Mouse (Mus musculus) bone marrow macrophage, adult 2 months (primary cell): ENCODE measurements around the gene Lrrc55. TPM values are rescaled to one million over a fixed set of nuclear protein-coding genes. Genes with fewer than 3 reads are reported as not detected.

Experiments
- H3K27ac ChIP-seq: 2 replicates; pipeline ENCODE4 v1.5.1; 2012; ENCODE audit warnings: low read depth, low read length; ENCODE audit not compliant: insufficient read depth
- H3K4me1 ChIP-seq: 2 replicates; pipeline ENCODE4 v1.6.1; 2012; ENCODE audit warnings: low read length; ENCODE audit not compliant: control insufficient read depth, insufficient read depth
- H3K4me3 ChIP-seq: 2 replicates; pipeline ENCODE4 v1.5.1; 2012; ENCODE audit warnings: mild to moderate bottlenecking, low read length, moderate library complexity; ENCODE audit not compliant: insufficient read depth
- CTCF ChIP-seq: IDR thresholded peaks from 2 replicates; pipeline ENCODE4 v1.5.1; 2012; ENCODE audit warnings: low read depth, mild to moderate bottlenecking, low read length, moderate library complexity
- POLR2A ChIP-seq: IDR thresholded peaks from 2 replicates; pipeline ENCODE4 v1.6.1; 2012; ENCODE audit warnings: mild to moderate bottlenecking, low read depth, low read length, borderline replicate concordance
- polyA plus RNA-seq: library from polyadenylated mRNA; stranded (reverse); fragments of >200 nt; gene quantifications from 2 replicates; pipeline ENCODE4 v1.2.4, GENCODE M21; 2012; ENCODE audit not compliant: missing spikeins, insufficient read depth, insufficient read length

Gene Lrrc55
- polyA plus RNA-seq, 1 experiment: not detected

DNA sequence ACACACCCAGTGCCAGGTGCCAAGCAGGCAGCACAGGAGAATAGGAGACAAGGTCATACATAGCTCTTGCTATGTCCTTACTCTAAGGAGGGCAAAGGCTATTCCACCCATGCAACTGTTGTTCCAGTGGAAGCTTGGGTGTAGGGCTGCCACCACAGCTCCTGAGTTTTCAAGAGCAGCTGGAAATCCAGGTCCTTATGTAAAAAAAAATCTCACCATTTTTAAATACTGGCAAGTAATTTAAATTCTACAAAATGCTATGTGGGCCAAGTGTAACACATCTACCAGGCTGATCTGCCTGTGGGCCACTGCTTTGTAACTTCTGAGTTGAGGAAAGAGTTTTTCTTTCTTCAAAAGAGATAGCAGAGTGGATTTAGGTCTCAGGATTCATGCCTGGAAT is 19.6 kb upstream of the Lrrc55 start:
- TF ChIP-seq POLR2A: no peak
- no peak for TF ChIP-seq CTCF
- H3K27ac ChIP-seq: no peak overlapping the region
- no peak overlapping the region for H3K4me3 ChIP-seq
- no peaks in the 10 kb centered on the region for H3K4me1 ChIP-seq

DNA sequence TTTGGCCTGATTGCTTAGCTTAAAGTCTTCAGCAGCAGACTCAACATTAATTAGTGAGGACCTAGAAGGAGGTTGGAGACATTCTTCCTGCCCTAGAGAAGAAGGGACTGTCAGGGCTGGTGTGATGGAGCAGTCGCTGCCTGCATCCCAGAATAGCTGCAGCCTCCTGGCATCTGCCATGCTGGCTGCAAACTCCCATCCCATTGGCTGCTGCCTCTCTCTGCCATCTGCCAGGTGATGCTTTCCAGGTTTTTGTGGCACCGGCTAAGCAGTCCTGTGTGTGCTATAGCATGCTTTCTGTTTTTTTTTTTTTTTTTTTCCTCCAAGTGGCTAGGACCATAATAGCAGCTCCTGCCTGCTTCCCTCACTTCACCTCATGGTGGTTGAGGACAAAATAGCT is 16.7 kb upstream of the Lrrc55 start:
- no peaks in the 10 kb centered on the region for H3K4me1 ChIP-seq
- H3K4me3 ChIP-seq: no peak overlapping the region
- H3K27ac ChIP-seq: no peak overlapping the region
- TF ChIP-seq CTCF: no peak
- no peak for TF ChIP-seq POLR2A

DNA sequence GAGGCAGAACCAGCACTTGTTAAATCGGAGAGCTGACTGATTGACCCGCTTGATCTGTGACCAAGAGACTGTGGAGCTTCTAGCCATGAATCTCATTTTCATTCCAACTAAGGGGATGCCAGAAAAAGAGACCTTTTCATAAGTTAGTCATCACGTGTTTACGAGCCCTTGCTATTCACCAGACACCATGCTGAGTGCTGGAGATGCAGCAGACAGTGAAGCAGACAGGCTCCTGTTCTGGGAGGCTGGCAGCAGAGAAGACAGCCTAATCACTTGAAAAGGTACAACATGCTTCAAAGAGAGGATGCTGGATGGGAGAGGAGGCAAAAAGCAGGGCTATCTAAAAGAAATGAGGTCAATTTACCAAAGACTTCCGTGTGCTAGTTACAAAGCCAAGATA is 12.3 kb upstream of the Lrrc55 start:
- Histone ChIP-seq H3K27ac (no peak overlapping the region), H3K4me3 (no peak overlapping the region), H3K4me1 (no peaks in the 10 kb centered on the region)
- TF ChIP-seq POLR2A: no peak
- no peak for TF ChIP-seq CTCF

DNA sequence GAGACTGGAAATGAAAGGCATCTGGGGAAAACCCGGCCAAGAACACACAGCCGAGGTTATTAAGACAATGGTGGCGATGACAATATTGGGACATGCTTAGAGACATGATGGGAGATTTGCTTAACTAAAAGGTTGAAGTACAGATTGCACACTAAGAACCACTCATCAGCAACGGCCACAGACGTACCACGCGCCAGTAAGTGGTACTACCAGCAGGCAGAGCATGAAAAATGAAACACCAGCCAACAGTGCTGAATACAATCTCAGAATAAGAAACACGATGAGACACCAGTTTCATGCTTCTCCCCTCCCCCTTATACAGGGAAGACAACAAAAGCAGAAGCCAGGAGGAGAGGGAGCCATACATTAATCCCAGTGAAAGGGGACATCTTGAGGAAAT is 8.2 kb upstream of the Lrrc55 start:
- no peaks in the 10 kb centered on the region for H3K4me1 ChIP-seq
- no peak overlapping the region for H3K4me3 ChIP-seq
- H3K27ac ChIP-seq: no peak overlapping the region
- no peak for TF ChIP-seq POLR2A
- TF ChIP-seq CTCF: no peak

DNA sequence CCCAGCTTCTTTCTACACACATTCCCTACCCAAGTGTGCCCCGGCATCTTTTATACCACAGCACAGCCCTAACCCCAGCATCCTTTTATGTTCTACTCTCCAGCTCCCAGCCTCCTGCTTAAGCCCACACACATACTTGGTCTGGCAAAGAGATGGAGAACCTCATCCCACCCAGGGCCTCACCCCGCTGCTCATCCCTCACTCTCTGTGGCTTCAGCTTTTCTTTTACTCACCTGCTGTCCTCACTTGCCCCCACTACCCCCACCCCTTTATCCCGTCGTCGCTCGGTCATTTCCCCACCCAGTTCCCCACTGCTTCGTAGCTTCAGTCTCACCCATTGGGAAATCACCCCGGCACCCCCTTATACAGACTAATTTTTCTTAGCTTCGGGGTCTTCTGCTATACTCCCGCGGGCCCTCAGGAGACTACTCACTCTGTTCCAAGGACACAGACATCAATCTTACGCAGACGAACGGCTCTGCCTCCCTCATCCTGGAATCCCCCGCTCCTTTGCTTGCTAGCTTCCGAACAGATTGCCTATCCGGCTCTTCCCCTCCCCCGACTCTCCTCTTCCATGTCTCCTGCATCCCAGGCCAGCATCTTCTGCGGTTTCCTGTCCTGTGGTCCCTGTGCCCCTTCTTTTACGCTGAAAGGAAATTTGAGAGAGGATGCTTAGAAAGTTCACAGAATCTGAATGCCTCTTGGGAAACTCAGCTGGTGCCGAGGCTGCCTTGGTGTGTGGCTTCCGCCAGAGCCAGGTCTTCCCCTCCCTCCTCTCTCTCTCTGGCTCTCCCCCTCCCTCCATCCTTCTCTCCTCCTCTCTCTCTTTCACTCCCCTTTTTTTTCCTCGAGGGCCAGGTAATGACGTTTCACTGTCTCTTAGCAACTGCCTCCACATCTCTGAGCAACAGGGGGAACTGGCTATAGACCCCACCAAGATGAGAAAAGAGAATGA is 1.3 kb upstream of the Lrrc55 start:
- no peak for TF ChIP-seq CTCF
- no peak for TF ChIP-seq POLR2A
- Histone ChIP-seq H3K27ac (no peak overlapping the region), H3K4me1 (no peaks in the 10 kb centered on the region), H3K4me3 (no peak overlapping the region)

DNA sequence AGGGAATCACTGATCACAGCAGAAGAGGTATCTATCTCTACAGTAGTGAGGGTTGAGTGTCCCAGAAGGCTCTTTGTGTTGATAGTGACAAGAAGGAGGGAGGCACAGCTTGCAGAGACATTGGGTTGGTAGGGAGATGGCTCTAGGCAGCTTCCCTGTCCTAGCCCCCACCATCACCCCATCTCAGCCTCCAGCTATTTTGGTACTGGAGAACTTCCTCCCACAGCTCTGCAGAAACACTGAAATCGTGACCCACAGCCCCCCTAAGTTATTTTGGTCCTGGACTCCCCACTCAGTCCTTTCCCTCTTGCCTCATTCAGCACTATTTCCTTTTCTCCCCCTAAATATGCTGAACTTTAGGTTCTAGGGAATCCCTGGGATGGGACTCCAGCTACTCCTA is 2.4 kb downstream of the Lrrc55 start:
- H3K4me1 ChIP-seq: no peaks in the 10 kb centered on the region
- no peak overlapping the region for H3K4me3 ChIP-seq
- no peak for TF ChIP-seq CTCF
- TF ChIP-seq POLR2A: no peak
- no peak overlapping the region for H3K27ac ChIP-seq

DNA sequence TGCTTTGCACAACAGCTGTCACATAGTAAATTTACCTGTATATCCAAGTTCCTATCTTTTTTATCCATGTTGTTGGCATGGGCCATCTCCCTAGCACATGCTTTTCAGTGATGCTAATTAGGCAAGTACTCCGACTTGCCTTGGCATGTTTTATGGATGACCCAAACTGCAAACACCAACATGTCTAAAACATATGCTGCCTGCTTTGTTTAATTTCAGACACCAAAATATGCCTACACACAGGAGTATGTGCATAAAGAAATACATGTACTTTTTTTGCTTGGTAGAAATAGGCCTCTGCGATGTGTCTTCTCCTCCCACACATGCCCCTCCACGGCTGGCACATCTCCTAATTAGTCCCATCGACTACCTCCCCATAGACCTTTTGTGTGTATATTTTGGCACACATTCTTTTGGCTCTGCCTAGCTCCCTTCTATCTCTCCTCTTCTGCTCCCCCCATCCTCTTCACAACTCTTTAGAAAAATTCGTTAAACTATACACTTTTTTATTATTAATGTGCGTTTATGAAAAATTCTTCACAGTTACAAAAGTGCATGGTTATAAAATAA is 9.3 kb downstream of the Lrrc55 start:
- no peak for TF ChIP-seq POLR2A
- TF ChIP-seq CTCF: no peak
- no peak overlapping the region for H3K4me3 ChIP-seq

DNA sequence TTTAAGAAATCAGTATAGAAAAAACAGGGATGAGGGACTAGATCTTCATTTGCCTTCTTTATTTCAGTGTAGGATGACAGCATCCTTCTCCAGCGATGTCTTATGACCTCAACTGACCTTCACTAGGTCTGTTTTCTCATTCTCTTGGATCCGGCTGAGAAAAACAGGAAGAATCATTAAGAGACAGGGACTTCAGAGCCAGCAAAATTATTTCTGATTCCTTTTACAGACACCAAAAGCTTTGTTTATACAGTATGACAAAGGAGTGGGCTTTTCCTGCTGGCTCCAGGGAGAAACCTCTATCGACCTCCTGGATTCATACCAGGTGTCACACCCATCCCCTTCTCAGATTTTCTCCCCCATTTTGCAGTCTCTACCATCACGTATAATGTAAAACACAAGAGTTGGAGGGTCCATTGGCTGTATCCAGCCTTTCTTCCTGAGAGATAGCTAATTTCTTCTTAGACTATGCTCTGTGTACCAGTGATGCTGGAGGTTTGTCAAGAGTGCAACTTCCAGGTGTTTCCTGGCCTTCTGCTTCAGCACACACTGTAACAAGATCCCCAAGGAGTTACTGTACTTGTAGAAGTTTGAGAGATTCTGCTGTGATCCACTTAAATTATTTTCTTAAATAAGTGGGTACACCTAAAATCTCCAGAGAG is 18.7 kb downstream of the Lrrc55 start:
- TF ChIP-seq CTCF (no peak), POLR2A (no peak)
- no peak overlapping the region for H3K4me3 ChIP-seq
- H3K4me1 ChIP-seq: no peaks in the 10 kb centered on the region
- no peak overlapping the region for H3K27ac ChIP-seq

More for the DNA sequence above, 9.3 kb downstream of the Lrrc55 start:
- Histone ChIP-seq H3K4me1 (no peaks in the 10 kb centered on the region), H3K27ac (no peak overlapping the region)

DNA sequence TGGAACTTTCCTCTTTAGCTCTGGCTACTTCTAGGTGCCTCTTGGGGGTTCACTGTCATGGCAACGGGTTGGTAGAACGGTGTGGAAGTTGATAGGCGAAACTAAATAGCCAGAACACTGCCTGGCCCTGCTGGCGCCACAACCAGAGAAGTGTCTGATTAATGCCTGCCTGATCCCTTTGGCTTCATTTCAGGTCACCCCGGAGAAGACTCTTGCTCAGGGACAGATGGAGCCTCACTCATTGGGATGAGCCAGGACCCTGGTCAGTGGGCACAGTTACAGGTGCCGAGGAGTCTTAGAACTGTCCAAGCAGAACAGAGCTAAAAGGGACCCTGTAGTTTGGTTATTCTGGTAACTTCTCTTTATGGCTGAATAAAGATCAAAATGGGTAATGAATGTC is 23.5 kb downstream of the Lrrc55 start:
- TF ChIP-seq CTCF (no peak), POLR2A (no peak)
- no peak overlapping the region for H3K4me3 ChIP-seq
- H3K27ac ChIP-seq: no peak overlapping the region
- no peaks in the 10 kb centered on the region for H3K4me1 ChIP-seq

DNA sequence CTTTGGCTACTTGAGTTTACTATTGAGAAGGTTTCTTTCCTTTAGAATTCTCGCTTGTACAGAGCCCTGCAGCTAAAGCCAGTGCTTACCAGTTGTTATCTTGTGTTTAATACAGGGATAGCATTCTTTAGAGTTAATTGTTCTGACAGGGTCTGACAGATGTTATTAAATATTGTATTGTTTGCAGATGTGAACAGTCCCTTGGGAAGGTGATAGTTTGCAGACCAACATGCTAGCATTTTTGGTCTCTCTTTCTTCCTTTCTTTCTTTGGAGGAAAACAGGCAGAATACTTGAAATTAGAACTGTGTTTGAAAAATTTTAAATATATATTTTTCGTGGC is 24.3 kb downstream of the Lrrc55 start:
- Histone ChIP-seq H3K27ac (no peak overlapping the region), H3K4me1 (no peaks in the 10 kb centered on the region), H3K4me3 (no peak overlapping the region)
- TF ChIP-seq CTCF (no peak), POLR2A (no peak)
